Mouse (Mus musculus) CH12.LX (cell line): ENCODE data around the gene Bnipl.

Experiments used
- BHLHE40 ChIP-seq: IDR thresholded peaks from 2 replicates; pipeline ENCODE4 v1.6.1; 2011; ENCODE audit warnings: mild to moderate bottlenecking, low read depth, low read length, improper control_type of control experiment
- CTCF ChIP-seq, 2 experiments: IDR thresholded peaks in 1 of 2; conservative IDR thresholded peaks in 1 of 2; 2 replicates each; pipeline ENCODE4 v1.5.1; 2011 to 2012; ENCODE audit warnings: low read depth in 2 of 2, low read length in 2 of 2, improper control_type of control experiment in 1 of 2, inconsistent platforms in 1 of 2, mild to moderate bottlenecking in 1 of 2, moderate library complexity in 1 of 2
- EP300 ChIP-seq: IDR thresholded peaks from 2 replicates; pipeline ENCODE4 v1.6.1; 2011; ENCODE audit warnings: low read length, improper control_type of control experiment
- HCFC1 ChIP-seq: IDR thresholded peaks from 2 replicates; pipeline ENCODE4 v1.6.1; 2012; ENCODE audit warnings: low read depth, mild to moderate bottlenecking, inconsistent platforms, low read length, improper control_type of control experiment
- JUND ChIP-seq: conservative IDR thresholded peaks from 2 replicates; pipeline ENCODE4 v1.6.1; 2011; ENCODE audit warnings: low read depth, low read length, improper control_type of control experiment
- NRF1 ChIP-seq: IDR thresholded peaks from 2 replicates; pipeline ENCODE4 v1.6.1; 2014; ENCODE audit warnings: low read depth, mild to moderate bottlenecking, inconsistent platforms, low read length, improper control_type of control experiment, moderate library complexity
- POLR2AphosphoS2 ChIP-seq: IDR thresholded peaks from 2 replicates; pipeline ENCODE4 v1.6.1; 2011; ENCODE audit warnings: low read depth, low read length, improper control_type of control experiment
- SMC3 ChIP-seq: IDR thresholded peaks from 2 replicates; pipeline ENCODE4 v1.6.1; 2011; ENCODE audit warnings: low read depth, low read length, improper control_type of control experiment
- ZNF384 ChIP-seq: IDR thresholded peaks from 2 replicates; pipeline ENCODE4 v1.6.1; 2012; ENCODE audit warnings: low read depth, low read length, improper control_type of control experiment, inconsistent platforms

GRCm38 (mm10) chr3:95223041-95223440 is 28.0 kb downstream of the Bnipl start:
- TF ChIP-seq JUND (no peak), EP300 (no peak), NRF1 (no peak), HCFC1 (no peak), POLR2AphosphoS2 (no peak), BHLHE40 (no peak), CTCF (conservative IDR thresholded peaks at IDR 0.05 in 1 of 2, IDR thresholded peaks at IDR 0.05 in 1 of 2; ENCODE audit: low read depth in 2 of 2, low read length in 2 of 2) (0 out of 4 replicates have a peak, but pooled peaks of 1 of the 2 experiments have one; percentile 0), SMC3 (no peak), ZNF384 (no peak)
